Mouse (Mus musculus) liver, adult 2 months (tissue): ENCODE results near the gene Fgf14. TPM values are rescaled to one million over a fixed set of nuclear protein-coding genes. Genes with fewer than 3 reads are reported as not detected.
"Not testable (repeated sequence)": the region's sequence is repeated elsewhere in the genome, so short reads cannot be mapped to it uniquely, and the experiment has no call there.

Experiments
- DNase-seq: peaks from one replicate; pipeline ENCODE4 v3.0.0-alpha.2; 2011; ENCODE audit warnings: low read depth, low spot score; ENCODE audit errors: extremely low read depth
- H3K27ac ChIP-seq: fragments of 200-500 bp; replicated peaks from 2 replicates; pipeline ENCODE4 v1.5.1; 2012; ENCODE audit warnings: low read depth, mild to moderate bottlenecking, control low read depth, inconsistent platforms, low read length; ENCODE audit not compliant: insufficient read depth
- H3K27me3 ChIP-seq: fragments of 200-500 bp; 2 replicates; pipeline ENCODE4 v1.6.1; 2012; ENCODE audit warnings: mild to moderate bottlenecking, moderate library complexity, low read length, inconsistent platforms; ENCODE audit not compliant: control insufficient read depth, insufficient read depth
- H3K36me3 ChIP-seq: fragments of 200-500 bp; 2 replicates; pipeline ENCODE4 v1.6.1; 2012; ENCODE audit warnings: low read length, inconsistent platforms; ENCODE audit not compliant: control insufficient read depth, insufficient read depth
- H3K4me1 ChIP-seq: fragments of 200-500 bp; 2 replicates; pipeline ENCODE4 v1.6.1; 2011; ENCODE audit warnings: low read length; ENCODE audit not compliant: control insufficient read depth, insufficient read depth
- H3K4me3 ChIP-seq: fragments of 200-500 bp; 2 replicates; pipeline ENCODE4 v1.5.1; 2011; ENCODE audit warnings: low read depth, mild to moderate bottlenecking, control low read depth, low read length, moderate library complexity; ENCODE audit not compliant: insufficient read depth
- H3K79me2 ChIP-seq: fragments of 200-500 bp; 2 replicates; pipeline ENCODE4 v1.6.1; 2012; ENCODE audit warnings: inconsistent platforms, mild to moderate bottlenecking, low read length, moderate library complexity; ENCODE audit not compliant: control insufficient read depth, insufficient read depth
- H3K9ac ChIP-seq: fragments of 200-500 bp; 2 replicates; pipeline ENCODE4 v1.6.1; 2012; ENCODE audit warnings: low read depth, mild to moderate bottlenecking, control low read depth, inconsistent platforms, low read length
- CTCF ChIP-seq: fragments of 200-500 bp; IDR thresholded peaks from 2 replicates; pipeline ENCODE4 v1.5.1; 2011; ENCODE audit warnings: low read depth, low read length, control low read depth
- POLR2A ChIP-seq: fragments of 200-500 bp; IDR thresholded peaks from 2 replicates; pipeline ENCODE4 v1.6.1; 2011; ENCODE audit warnings: low read length, control low read depth; ENCODE audit not compliant: insufficient read depth; ENCODE audit errors: extremely low read depth
- WGBS: fragments of 180-500 bp; shearing (Covaris S2); methylation state at CpG from one replicate; pipeline ENCODE4 v1.1.7; 2018; 5-methylcytosine and 5-hydroxymethylcytosine counted together
- polyA plus RNA-seq: library from polyadenylated mRNA; depleted of rRNA; stranded (reverse); fragments of >200 nt; gene quantifications from 2 replicates; pipeline ENCODE4 v1.2.3, GENCODE M21; 2012
- total RNA-seq: library from RNA; depleted of rRNA; stranded (reverse); fragments of >200 nt; gene quantifications from 2 replicates; pipeline ENCODE4 v1.2.3, GENCODE M21; 2014

Fgf14 gene
- total and polyA plus RNA-seq, 2 experiments = not detected

DNA sequence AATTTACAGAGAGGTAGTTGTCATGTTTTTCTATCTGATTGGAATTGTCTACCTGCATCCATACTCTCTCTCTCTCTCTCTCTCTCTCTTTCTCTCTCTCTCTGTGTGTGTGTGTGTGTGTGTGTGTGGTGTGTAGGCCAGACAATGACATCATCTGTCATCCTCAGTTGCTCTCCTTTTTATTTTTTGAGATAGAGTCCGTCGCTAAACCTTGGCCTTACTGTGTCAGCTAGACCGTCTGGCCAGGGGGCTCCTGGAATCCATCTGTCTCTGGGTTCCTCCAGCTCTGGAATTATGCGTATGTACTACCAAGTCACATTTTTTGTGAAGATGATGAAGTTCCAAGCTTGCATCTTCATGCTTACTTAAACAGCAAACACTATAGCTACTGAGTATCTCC is 639.5 kb downstream of the Fgf14 start:
- TF ChIP-seq POLR2A (no peak), CTCF (no peak)
- H3K27me3 ChIP-seq = no peaks in the 10 kb centered on the region
- no peak overlapping the region for H3K27ac ChIP-seq
- no peaks in the 10 kb centered on the region for H3K4me1 ChIP-seq
- no peak for DNase-seq
- 79% methylated on average over 4 of the region's 4 CpGs for WGBS
- no peaks in the 10 kb centered on the region for H3K79me2 ChIP-seq
- H3K9ac ChIP-seq = no peak overlapping the region
- no peaks in the 10 kb centered on the region for H3K36me3 ChIP-seq
- no peak overlapping the region for H3K4me3 ChIP-seq

DNA sequence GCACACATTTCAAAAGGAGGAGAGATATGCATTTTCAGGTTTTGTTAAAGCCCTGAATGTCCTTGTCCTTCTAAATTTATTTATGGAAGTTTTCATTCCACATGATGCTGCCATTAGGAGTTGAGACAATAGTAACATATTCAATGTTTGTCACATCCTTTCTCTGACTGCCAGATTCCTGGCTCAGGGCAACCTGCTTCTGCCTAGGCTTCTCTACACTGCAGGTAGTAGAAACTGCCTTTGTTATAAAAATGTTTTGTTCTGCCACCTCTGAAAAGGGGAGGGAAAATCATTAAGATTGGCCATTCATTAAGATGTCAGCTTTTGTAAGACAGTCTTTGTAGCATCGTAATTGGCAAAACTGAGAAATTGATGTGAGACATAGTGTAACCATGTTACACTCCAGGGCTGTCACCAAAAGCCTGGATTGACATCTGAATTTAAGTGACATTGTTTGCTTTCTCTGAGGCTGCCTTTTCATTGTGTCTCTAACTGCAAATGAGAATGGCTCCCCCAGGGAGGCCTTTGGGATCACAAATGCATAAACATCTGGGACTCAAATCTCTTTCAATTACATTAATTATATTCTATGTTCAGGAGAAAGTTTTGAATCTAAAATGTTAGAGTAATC is 640.2 kb downstream of the Fgf14 start:
- TF ChIP-seq CTCF (no peak), POLR2A (no peak)
- no peaks in the 10 kb centered on the region for H3K4me1 ChIP-seq
- H3K79me2 ChIP-seq = no peaks in the 10 kb centered on the region
- no peak overlapping the region for H3K9ac ChIP-seq
- H3K4me3 ChIP-seq = no peak overlapping the region
- H3K27me3 ChIP-seq = no peaks in the 10 kb centered on the region
- DNase-seq = no peak
- H3K27ac ChIP-seq = no peak overlapping the region
- H3K36me3 ChIP-seq = no peaks in the 10 kb centered on the region
- WGBS = 67% methylated on average over 1 of the region's 1 CpGs

GRCm38 (mm10) chr14:124033302-124033701 is 643.6 kb downstream of the Fgf14 start:
- WGBS = 53% methylated on average over 3 of the region's 3 CpGs
- H3K27me3 ChIP-seq, H3K9ac ChIP-seq, H3K4me1 ChIP-seq, DNase-seq, H3K27ac ChIP-seq, H3K79me2 ChIP-seq, H3K36me3 ChIP-seq, H3K4me3 ChIP-seq: not testable (repeated sequence)

GRCm38 (mm10) chr14:124027886-124028670 is 648.8 kb downstream of the Fgf14 start:
- H3K4me3 ChIP-seq = no peak overlapping the region

GRCm38 (mm10) chr14:123990591-123991195 is 686.2 kb downstream of the Fgf14 start:
- no peak overlapping the region for H3K9ac ChIP-seq
- no peaks in the 10 kb centered on the region for H3K79me2 ChIP-seq
- H3K27ac ChIP-seq = no peak overlapping the region
- H3K4me1 ChIP-seq = no peaks in the 10 kb centered on the region
- H3K4me3 ChIP-seq = no peak overlapping the region
- H3K36me3 ChIP-seq = no peaks in the 10 kb centered on the region
- H3K27me3 ChIP-seq = no peaks in the 10 kb centered on the region
- no peak for TF ChIP-seq POLR2A
- no peak for TF ChIP-seq CTCF
- DNase-seq = no peak
- WGBS = 62% methylated on average over 2 of the region's 2 CpGs

More at GRCm38 (mm10) chr14:124027886-124028670, 648.8 kb downstream of the Fgf14 start:
- Histone ChIP-seq H3K79me2 (no peaks in the 10 kb centered on the region), H3K4me1 (no peaks in the 10 kb centered on the region), H3K27me3 (no peaks in the 10 kb centered on the region), H3K36me3 (no peaks in the 10 kb centered on the region), H3K27ac (no peak overlapping the region), H3K9ac (no peak overlapping the region)
- no peak for TF ChIP-seq POLR2A
- TF ChIP-seq CTCF = no peak
- WGBS = 60% methylated on average over 1 of the region's 1 CpGs
- DNase-seq = no peak

GRCm38 (mm10) chr14:123967996-123968395 is 708.9 kb downstream of the Fgf14 start:
- Histone ChIP-seq H3K79me2 (no peaks in the 10 kb centered on the region), H3K9ac (no peak overlapping the region), H3K36me3 (no peaks in the 10 kb centered on the region), H3K4me1 (no peaks in the 10 kb centered on the region), H3K4me3 (no peak overlapping the region), H3K27me3 (no peaks in the 10 kb centered on the region), H3K27ac (no peak overlapping the region)
- 85% methylated on average over 6 of the region's 6 CpGs for whole genome bisulfite sequencing
- no peak for DNase-seq
- TF ChIP-seq CTCF = no peak
- TF ChIP-seq POLR2A = no peak
